Mouse (Mus musculus): ENCODE measurements around the gene Tmem200b.

DNA sequence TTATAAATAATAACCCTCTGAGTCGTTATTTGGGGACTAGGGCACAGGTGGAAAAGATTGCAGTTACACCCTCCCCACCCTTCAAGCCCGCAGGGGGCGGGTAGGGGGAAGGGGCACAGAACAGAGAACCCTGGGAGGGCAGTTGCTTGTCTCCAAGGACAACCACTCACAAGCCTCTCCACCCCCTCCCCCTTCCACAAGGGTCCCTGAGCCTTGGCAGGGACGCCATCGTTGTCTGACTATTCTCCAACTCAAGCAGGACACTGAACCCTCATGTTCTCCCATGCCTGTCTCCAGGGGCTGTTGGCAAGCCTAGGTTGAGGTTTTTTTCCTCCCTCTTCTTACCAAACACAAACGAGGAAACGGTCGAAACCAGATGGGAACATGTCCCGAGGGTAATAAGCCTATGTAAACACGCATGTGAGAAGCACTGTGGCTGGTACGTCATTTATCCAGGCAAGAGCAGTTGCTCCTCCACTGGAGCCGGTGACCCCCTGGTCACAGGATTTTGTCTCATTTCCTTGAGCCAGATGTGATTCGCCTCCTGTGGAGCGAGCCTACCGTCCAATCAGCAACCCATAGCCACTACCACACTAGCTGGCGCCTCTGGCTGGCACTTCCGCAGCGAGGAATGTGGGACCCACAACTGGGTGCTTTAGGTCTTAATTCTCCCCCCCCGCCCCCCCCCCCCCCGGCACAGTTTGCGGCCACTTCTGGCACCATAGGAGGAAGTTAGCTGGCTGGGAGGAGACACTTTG is 11.2 kb upstream of the Tmem200b start:
- TF ChIP-seq CTCF (IDR thresholded peaks at IDR 0.05; ENCODE audit: extremely low read depth, insufficient read length, insufficient replicate concordance, low read depth, low read length) = no peak
- no peak for TF ChIP-seq POLR2A (IDR thresholded peaks at IDR 0.05; ENCODE audit: low read depth, low read length)
